Mouse (Mus musculus) lung, embryonic 15.5 days (tissue): Measurements from ENCODE around the gene Mrps5. TPM values are rescaled to one million over a fixed set of nuclear protein-coding genes. Genes with fewer than 3 reads are reported as not detected.

ENCODE experiments used
- ATAC-seq: fragments of 200-750 bp; cut with Nextera tagmentation; 2 replicates; pipeline ENCODE4 v1.8.0; 2017; ENCODE audit warnings: moderate number of reproducible peaks, borderline replicate concordance; ENCODE audit not compliant: low FRiP score, low TSS enrichment; ENCODE audit errors: extremely low read depth
- H3K27ac ChIP-seq: fragments of 300-500 bp; sonication (generic); 2 replicates; pipeline ENCODE4 v1.5.1; 2015; ENCODE audit warnings: moderate library complexity, mild to moderate bottlenecking, inconsistent platforms
- H3K27me3 ChIP-seq: fragments of 300-500 bp; sonication (generic); 2 replicates; pipeline ENCODE4 v1.6.1; 2015; ENCODE audit warnings: inconsistent platforms
- H3K36me3 ChIP-seq: fragments of 300-500 bp; sonication (generic); 2 replicates; pipeline ENCODE4 v1.6.1; 2015; ENCODE audit warnings: inconsistent platforms
- H3K4me1 ChIP-seq: fragments of 300-500 bp; sonication (generic); 2 replicates; pipeline ENCODE4 v1.6.1; 2015; ENCODE audit warnings: inconsistent platforms
- H3K4me2 ChIP-seq: fragments of 300-500 bp; sonication (generic); 2 replicates; pipeline ENCODE4 v1.6.1; 2015; ENCODE audit warnings: inconsistent platforms, mild to moderate bottlenecking, moderate library complexity
- H3K4me3 ChIP-seq: fragments of 300-500 bp; sonication (generic); 2 replicates; pipeline ENCODE4 v1.5.1; 2015; ENCODE audit warnings: mild to moderate bottlenecking, inconsistent platforms
- H3K9ac ChIP-seq: fragments of 300-500 bp; sonication (generic); 2 replicates; pipeline ENCODE4 v1.6.1; 2015; ENCODE audit warnings: inconsistent platforms
- H3K9me3 ChIP-seq: fragments of 300-500 bp; sonication (generic); 2 replicates; pipeline ENCODE4 v1.6.1; 2016; ENCODE audit warnings: inconsistent platforms
- WGBS: fragments of 180-500 bp; shearing (Covaris S2); methylation state at CpG from one replicate; pipeline ENCODE4 v1.1.7; 2015; 5-methylcytosine and 5-hydroxymethylcytosine counted together
- polyA plus RNA-seq: library from polyadenylated mRNA; unstranded; fragments of >200 nt; fragmentation: Nextera tagmentation; extraction: Ambion mirVana; gene quantifications from 2 replicates; pipeline ENCODE4 v1.2.1, GENCODE M21; 2015

The Mrps5 gene
- polyA plus RNA-seq = 123 and 128 TPM in 2 replicates

- peak within 1 kb of the TSS; percentile 90 for H3K27ac ChIP-seq
- peak; percentile 87; the same call in 1 of the 2 replicates for ATAC-seq
- H3K9me3 ChIP-seq = no peaks in the 10 kb centered on the region
- peaks cover 27% of the 10 kb centered on the region for H3K4me1 ChIP-seq
- WGBS = 5% methylated on average over 39 of the region's 39 CpGs
- H3K36me3 ChIP-seq = no peaks in the 10 kb centered on the region
- peak within 1 kb of the TSS; percentile 73 for H3K4me2 ChIP-seq
- H3K27me3 ChIP-seq = no peaks in the 10 kb centered on the region
- H3K4me3 ChIP-seq = peak within 1 kb of the TSS; percentile 94
- peak within 1 kb of the TSS; percentile 86 for H3K9ac ChIP-seq
Observed at GRCm38 (mm10) chr2:127586694-127587513, at the start of gene Mrps5, which contains the start of gene Zfp661. Gene Mrps5, plus strand, starts transcription at chr2:127587222. Gene Zfp661, minus strand, starts transcription at chr2:127587094.

GRCm38 (mm10) chr2:127537548-127537947, 49.5 kb upstream of the Mrps5 start:
- ATAC-seq = no peak
- H3K4me3 ChIP-seq = no peak overlapping the region
- H3K4me2 ChIP-seq = no peak overlapping the region
- H3K27me3 ChIP-seq = peaks cover 42% of the 10 kb centered on the region
- peaks cover 8% of the 10 kb centered on the region; the same call in 1 of the 2 replicates for H3K4me1 ChIP-seq
- 50% methylated on average over 3 of the region's 3 CpGs for WGBS
- no peak overlapping the region for H3K27ac ChIP-seq
- no peaks in the 10 kb centered on the region for H3K36me3 ChIP-seq
- no peak overlapping the region for H3K9ac ChIP-seq
- H3K9me3 ChIP-seq = no peaks in the 10 kb centered on the region

GRCm38 (mm10) chr2:127539494-127539893, 47.5 kb upstream of the Mrps5 start:
- no peak overlapping the region for H3K27ac ChIP-seq
- no peaks in the 10 kb centered on the region for H3K9me3 ChIP-seq
- 21% methylated on average over 4 of the region's 4 CpGs for WGBS
- no peak overlapping the region for H3K4me2 ChIP-seq
- no peak for ATAC-seq
- no peak overlapping the region for H3K4me3 ChIP-seq
- no peak overlapping the region for H3K9ac ChIP-seq
- H3K36me3 ChIP-seq = no peaks in the 10 kb centered on the region
- peaks cover 47% of the 10 kb centered on the region for H3K27me3 ChIP-seq
- peaks cover 8% of the 10 kb centered on the region; the same call in 1 of the 2 replicates for H3K4me1 ChIP-seq

- Histone ChIP-seq H3K9me3 (no peaks in the 10 kb centered on the region), H3K4me3 (peak within 1 kb of the TSS; percentile 27), H3K4me2 (peak within 1 kb of the TSS; percentile 51), H3K27me3 (peaks cover 47% of the 10 kb centered on the region), H3K4me1 (peaks cover 8% of the 10 kb centered on the region; the same call in 1 of the 2 replicates), H3K36me3 (no peaks in the 10 kb centered on the region), H3K9ac (0 out of 2 replicates have a peak within 1 kb of the TSS, but pooled peaks have one; percentile 19), H3K27ac (no peak within 1 kb of the TSS)
- ATAC-seq = peak; percentile 40; the same call in 1 of the 2 replicates
- WGBS = 4% methylated on average over 29 of the region's 29 CpGs
Observed at GRCm38 (mm10) chr2:127541185-127541584, 45.8 kb upstream of the Mrps5 start, which contains the start of gene Prom2. Gene Prom2, minus strand, starts transcription at chr2:127541467.

- 78% methylated on average over 2 of the region's 2 CpGs for WGBS
- Histone ChIP-seq H3K27ac (no peak overlapping the region), H3K9me3 (no peaks in the 10 kb centered on the region), H3K9ac (no peak overlapping the region), H3K27me3 (peaks cover 47% of the 10 kb centered on the region), H3K4me1 (peaks cover 8% of the 10 kb centered on the region; the same call in 1 of the 2 replicates), H3K36me3 (no peaks in the 10 kb centered on the region), H3K4me2 (no peak overlapping the region), H3K4me3 (no peak overlapping the region)
- no peak for ATAC-seq
Observed at GRCm38 (mm10) chr2:127541697-127542096, 45.3 kb upstream of the Mrps5 start.

GRCm38 (mm10) chr2:127548342-127549074, 38.5 kb upstream of the Mrps5 start:
- ATAC-seq = no peak

GRCm38 (mm10) chr2:127549711-127550110, 37.3 kb upstream of the Mrps5 start:
- Histone ChIP-seq H3K27ac (no peak overlapping the region), H3K9me3 (no peaks in the 10 kb centered on the region), H3K4me3 (no peak overlapping the region), H3K36me3 (no peaks in the 10 kb centered on the region), H3K27me3 (no peaks in the 10 kb centered on the region), H3K4me1 (no peaks in the 10 kb centered on the region), H3K9ac (no peak overlapping the region), H3K4me2 (no peak overlapping the region)
- no peak for ATAC-seq

More at GRCm38 (mm10) chr2:127548342-127549074, 38.5 kb upstream of the Mrps5 start:
- no peak overlapping the region for H3K4me3 ChIP-seq
- H3K4me2 ChIP-seq = no peak overlapping the region
- H3K9me3 ChIP-seq = no peaks in the 10 kb centered on the region
- no peaks in the 10 kb centered on the region for H3K4me1 ChIP-seq
- H3K36me3 ChIP-seq = no peaks in the 10 kb centered on the region
- H3K9ac ChIP-seq = no peak overlapping the region
- no peaks in the 10 kb centered on the region; the same call in 1 of the 2 replicates for H3K27me3 ChIP-seq
- WGBS = 65% methylated on average over 5 of the region's 5 CpGs
- no peak overlapping the region for H3K27ac ChIP-seq

GRCm38 (mm10) chr2:127550446-127550845, 36.6 kb upstream of the Mrps5 start:
- no peak for ATAC-seq
- Histone ChIP-seq H3K4me3 (no peak overlapping the region), H3K4me2 (no peak overlapping the region), H3K27me3 (no peaks in the 10 kb centered on the region), H3K36me3 (no peaks in the 10 kb centered on the region), H3K9me3 (no peaks in the 10 kb centered on the region), H3K9ac (no peak overlapping the region), H3K4me1 (no peaks in the 10 kb centered on the region), H3K27ac (no peak overlapping the region)
- WGBS = 50% methylated on average over 1 of the region's 1 CpGs

- Histone ChIP-seq H3K4me2 (no peak overlapping the region), H3K4me3 (no peak overlapping the region), H3K27ac (no peak overlapping the region), H3K36me3 (no peaks in the 10 kb centered on the region), H3K4me1 (no peaks in the 10 kb centered on the region), H3K9me3 (no peaks in the 10 kb centered on the region), H3K9ac (no peak overlapping the region), H3K27me3 (no peaks in the 10 kb centered on the region)
- 44% methylated on average over 5 of the region's 5 CpGs for WGBS
- no peak for ATAC-seq
Observed at GRCm38 (mm10) chr2:127551078-127551477, 35.9 kb upstream of the Mrps5 start.

GRCm38 (mm10) chr2:127559070-127559966, 27.7 kb upstream of the Mrps5 start:
- H3K4me2 ChIP-seq = peak overlapping the region; percentile 37
- no peak overlapping the region for H3K27ac ChIP-seq
- H3K9me3 ChIP-seq = no peaks in the 10 kb centered on the region
- H3K4me3 ChIP-seq = peak overlapping the region; percentile 8
- H3K27me3 ChIP-seq = no peaks in the 10 kb centered on the region; the same call in 1 of the 2 replicates
- peak; percentile 99 for ATAC-seq
- peaks cover 3% of the 10 kb centered on the region; the same call in 1 of the 2 replicates for H3K4me1 ChIP-seq
- no peaks in the 10 kb centered on the region for H3K36me3 ChIP-seq
- whole genome bisulfite sequencing = 18% methylated on average over 18 of the region's 18 CpGs
- no peak overlapping the region for H3K9ac ChIP-seq

- Histone ChIP-seq H3K27me3 (no peaks in the 10 kb centered on the region), H3K9me3 (no peaks in the 10 kb centered on the region), H3K4me2 (no peak overlapping the region), H3K27ac (no peak overlapping the region), H3K36me3 (peaks cover 13% of the 10 kb centered on the region; the same call in 1 of the 2 replicates), H3K4me3 (no peak overlapping the region), H3K4me1 (no peaks in the 10 kb centered on the region), H3K9ac (no peak overlapping the region)
- WGBS = 55% methylated on average over 1 of the region's 1 CpGs
- no peak for ATAC-seq
Observed at GRCm38 (mm10) chr2:127573322-127573721, 13.7 kb upstream of the Mrps5 start.
